Mouse (Mus musculus) CD8-positive naive resting alpha-beta T cell, adult 2 months (primary cell): ENCODE data around the gene Stxbp6.

Experiments
- DNase-seq, 2 experiments: peaks; one replicate each; pipeline ENCODE4 v3.0.0; 2022; ENCODE audit warnings: low read depth in 2 of 2, low spot score in 2 of 2

Stxbp6 gene

GRCm38 (mm10) chr12:44922241-44922640, 152.3 kb downstream of the Stxbp6 start:
- no peak for DNase-seq

- no peak for DNase-seq
Observed at GRCm38 (mm10) chr12:44919613-44920012, 154.9 kb downstream of the Stxbp6 start.

- DNase-seq = no peak
Observed at GRCm38 (mm10) chr12:44918929-44919328, 155.6 kb downstream of the Stxbp6 start.

GRCm38 (mm10) chr12:44913854-44914253, 160.7 kb downstream of the Stxbp6 start:
- no peak for DNase-seq

GRCm38 (mm10) chr12:44908028-44908702, 166.3 kb downstream of the Stxbp6 start:
- DNase-seq = no peak

- no peak for DNase-seq
Observed at GRCm38 (mm10) chr12:44906001-44906400, 168.5 kb downstream of the Stxbp6 start.

- no peak for DNase-seq
Observed at GRCm38 (mm10) chr12:44903205-44903732, 171.2 kb downstream of the Stxbp6 start.

GRCm38 (mm10) chr12:44899173-44899870, 175.2 kb downstream of the Stxbp6 start:
- no peak for DNase-seq

- DNase-seq = no peak
Observed at GRCm38 (mm10) chr12:44896460-44896859, 178.0 kb downstream of the Stxbp6 start.

GRCm38 (mm10) chr12:44889677-44890393, 184.7 kb downstream of the Stxbp6 start:
- DNase-seq = no peak

GRCm38 (mm10) chr12:44886826-44887225, 187.7 kb downstream of the Stxbp6 start:
- DNase-seq = no peak

- no peak for DNase-seq
Observed at GRCm38 (mm10) chr12:44872697-44873096, 201.8 kb downstream of the Stxbp6 start.

GRCm38 (mm10) chr12:44865442-44865841, 209.1 kb downstream of the Stxbp6 start:
- DNase-seq = no peak

- no peak for DNase-seq
Observed at GRCm38 (mm10) chr12:44859454-44859853, 215.1 kb downstream of the Stxbp6 start.

GRCm38 (mm10) chr12:44858110-44858885, 216.2 kb downstream of the Stxbp6 start:
- DNase-seq = no peak

- no peak for DNase-seq
Observed at GRCm38 (mm10) chr12:44852024-44852423, 222.5 kb downstream of the Stxbp6 start.

- DNase-seq = no peak
Observed at GRCm38 (mm10) chr12:44850516-44850915, 224.0 kb downstream of the Stxbp6 start.

GRCm38 (mm10) chr12:44848483-44849221, 225.9 kb downstream of the Stxbp6 start:
- no peak for DNase-seq

- DNase-seq = no peak
Observed at GRCm38 (mm10) chr12:44840585-44840984, 233.9 kb downstream of the Stxbp6 start.
